9 mouse cellular contexts compared by ENCODE assay signal in the genomic region with DNA sequence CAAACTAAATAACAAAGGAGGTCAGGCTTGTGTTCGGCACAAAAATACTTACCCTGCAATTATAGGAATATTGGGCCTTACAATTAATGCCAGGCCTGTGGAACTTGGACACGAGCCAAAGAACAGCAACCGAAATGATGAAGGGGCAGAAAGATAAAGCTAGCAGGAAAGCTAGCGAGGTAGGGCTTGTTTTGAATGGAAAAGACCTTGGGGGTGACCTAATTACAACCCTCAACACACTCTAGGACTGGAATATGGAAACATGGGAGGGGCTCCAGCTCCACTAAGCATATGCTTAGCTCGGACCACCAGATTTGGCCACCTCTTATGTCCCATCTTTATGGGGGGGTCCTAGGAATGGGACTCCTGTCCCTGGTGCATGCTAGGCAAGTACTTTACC.
A peak's percentile ranks its signal among the peaks of the same experiment; 100 is the strongest.
DNase-seq lines count a peak whose midpoint lies in the region; ATAC-seq and TF ChIP-seq lines count a peak whose summit lies in the region.
"Had no signal": no experiment of that assay in that cellular context is flagged by ENCODE, and none has a peak within 500 bp of the region (broad histone marks: within the 10 kb centered on the region; RNA-seq: fewer than 3 reads in every experiment).

No protein-coding gene starts in this region.

- no peak overlapping the region for H3K27ac ChIP-seq in cerebellum, adult 2 months (ENCODE audit: insufficient read depth, low read length)
- H3K27ac ChIP-seq in liver, postnatal 0 days (ENCODE audit: low read depth) = no peak overlapping the region
- no peak overlapping the region for H3K27ac ChIP-seq in embryonic facial prominence, embryonic 14.5 days (replicated peaks; ENCODE audit: low read depth, low read length)

- H3K4me3 ChIP-seq in cerebellum, adult 2 months (replicated peaks; ENCODE audit: insufficient read depth, low read depth, low read length) = no peak overlapping the region
- H3K4me3 ChIP-seq in liver, postnatal 0 days (ENCODE audit: low read depth, low read length) = no peak overlapping the region
- no peak overlapping the region for H3K4me3 ChIP-seq in embryonic facial prominence, embryonic 14.5 days (ENCODE audit: low read depth, low read length)

- H3K9me3 ChIP-seq in liver, postnatal 0 days (ENCODE audit: low read length) = no peaks in the 10 kb centered on the region
- no peaks in the 10 kb centered on the region for H3K9me3 ChIP-seq in embryonic facial prominence, embryonic 14.5 days (ENCODE audit: control insufficient read depth, low read length)

- H3K36me3 ChIP-seq in liver, postnatal 0 days (replicated peaks; ENCODE audit: insufficient read depth, low read length) = no peaks in the 10 kb centered on the region
- H3K36me3 ChIP-seq in embryonic facial prominence, embryonic 14.5 days (ENCODE audit: control insufficient read depth, insufficient read depth, low read length) = no peaks in the 10 kb centered on the region

- no peak for TF ChIP-seq EP300 in liver, postnatal 0 days (IDR thresholded peaks at IDR 0.05; ENCODE audit: low read depth)

- H3K4me2 ChIP-seq in liver, postnatal 0 days (ENCODE audit: low read depth, low read length) = peak overlapping the region; percentile 29; the same call in 1 of the 2 replicates
- H3K4me2 ChIP-seq in embryonic facial prominence, embryonic 14.5 days (ENCODE audit: low read depth, low read length) = peak overlapping the region; percentile 40

- TF ChIP-seq POLR2A in cerebellum, adult 2 months (IDR thresholded peaks at IDR 0.05; ENCODE audit: borderline replicate concordance, insufficient read depth, low read length) = no peak

- no peak for ATAC-seq in liver, postnatal 0 days
- no peak for ATAC-seq in embryonic facial prominence, embryonic 14.5 days (ENCODE audit: low read depth)
- ATAC-seq in megakaryocyte progenitor cell, adult 5-6 weeks (replicated peaks; ENCODE audit: poor library complexity) = peak; percentile 34; the same call in 1 of the 2 replicates
- ATAC-seq in frontal cortex, adult (ENCODE audit: low TSS enrichment) = no peak

- no peak overlapping the region for H3K9ac ChIP-seq in liver, postnatal 0 days (replicated peaks)
- H3K9ac ChIP-seq in embryonic facial prominence, embryonic 14.5 days (ENCODE audit: low read depth, low read length) = no peak overlapping the region

- no peaks in the 10 kb centered on the region for H3K4me1 ChIP-seq in cerebellum, adult 2 months (ENCODE audit: control insufficient read depth, insufficient read depth, low read length)
- no peaks in the 10 kb centered on the region for H3K4me1 ChIP-seq in liver, postnatal 0 days (ENCODE audit: insufficient read depth)
- H3K4me1 ChIP-seq in embryonic facial prominence, embryonic 14.5 days (ENCODE audit: control insufficient read depth, insufficient read depth, low read length) = no peaks in the 10 kb centered on the region

- no peaks in the 10 kb centered on the region for H3K27me3 ChIP-seq in cerebellum, adult 2 months (ENCODE audit: control insufficient read depth, insufficient read depth, low read length)
- H3K27me3 ChIP-seq in liver, postnatal 0 days (ENCODE audit: insufficient read depth, low read length) = no peaks in the 10 kb centered on the region
- H3K27me3 ChIP-seq in embryonic facial prominence, embryonic 14.5 days (replicated peaks; ENCODE audit: control insufficient read depth, insufficient read depth, low read length) = peaks cover 3% of the 10 kb centered on the region; the same call in 1 of the 2 replicates

- no peak for TF ChIP-seq CTCF in cerebellum, adult 2 months (IDR thresholded peaks at IDR 0.05; ENCODE audit: borderline replicate concordance, insufficient read depth, low read depth, low read length)
- TF ChIP-seq CTCF in liver, postnatal 0 days (IDR thresholded peaks at IDR 0.05; ENCODE audit: low read depth) = no peak

- DNase-seq in cerebellum, postnatal 10 days = peak; percentile 20 to 29
- DNase-seq in cerebellum, adult 2 months = no peak
- DNase-seq in liver, postnatal 0 days = no peak
- no peak for DNase-seq in liver
- DNase-seq in embryonic facial prominence, embryonic 14.5 days (ENCODE audit: low spot score) = no peak
- no peak for DNase-seq in urinary bladder, postnatal 25 days (ENCODE audit: low spot score)
- DNase-seq: adrenal gland, postnatal 14 days had no signal

- 50% methylated on average over 5 of the region's 5 CpGs for WGBS in cerebellum, adult 2 months
- WGBS in liver, postnatal 0 days (ENCODE audit: insufficient replicate concordance) = 47% methylated on average over 5 of the region's 5 CpGs
- 55% methylated on average over 5 of the region's 5 CpGs for WGBS in embryonic facial prominence, embryonic 14.5 days

Comparison
In these comparisons a context has a peak if more than half of its experiments do, and no peak if none do; other contexts are left out.
1. DNase-seq: peak in cerebellum, postnatal 10 days (2 of 2); none in cerebellum, adult 2 months (0 of 2), liver, postnatal 0 days (single experiment), liver (single experiment), embryonic facial prominence, embryonic 14.5 days (single experiment) and urinary bladder, postnatal 25 days (single experiment).